ENCODE assay signal across 8 mouse cellular contexts in the genomic region with DNA sequence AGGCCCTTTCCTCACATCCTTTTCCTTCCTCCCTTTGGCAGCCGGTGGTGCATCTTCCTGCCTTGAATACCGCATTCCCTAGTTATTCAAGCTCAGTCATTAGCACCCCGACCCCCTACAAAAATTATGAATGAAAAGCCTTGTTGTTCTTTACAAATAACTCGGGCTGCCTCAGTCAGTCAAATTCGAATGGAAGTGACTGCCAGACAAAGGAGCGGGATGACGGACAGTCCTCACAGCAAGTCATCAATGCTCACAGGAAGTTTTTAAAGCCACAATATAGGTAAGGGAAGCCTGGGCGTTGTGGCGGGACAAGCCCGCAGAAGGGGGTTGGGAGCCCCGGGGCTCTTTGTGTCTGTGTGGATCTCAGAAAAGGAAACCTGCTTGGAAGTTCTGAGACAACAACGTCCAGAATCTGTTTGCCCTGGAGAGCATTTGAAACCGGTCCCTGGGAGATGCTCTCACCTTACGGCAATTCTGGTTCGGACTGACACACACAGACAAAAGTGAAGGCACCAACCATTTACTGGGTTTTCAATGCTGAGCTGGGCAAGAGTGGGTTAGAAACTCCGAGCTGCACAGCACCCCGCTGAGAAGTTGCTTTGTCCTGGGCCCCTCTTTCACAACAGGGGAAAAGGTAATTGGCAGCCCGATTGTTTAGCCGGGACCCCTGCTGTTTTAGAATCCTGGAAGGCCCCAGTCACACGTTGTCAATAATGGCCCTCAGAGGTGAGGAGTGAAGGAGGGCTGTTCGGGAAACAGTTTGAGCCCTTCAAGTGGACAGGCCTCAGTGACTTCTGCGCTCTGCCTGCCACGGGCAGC. TPM values are rescaled to one million over a fixed set of nuclear protein-coding genes. Genes with fewer than 3 reads are reported as not detected.
A peak's percentile ranks its signal among the peaks of the same experiment; 100 is the strongest.
DNase-seq lines count a peak whose midpoint lies in the region; ATAC-seq lines count a peak whose summit lies in the region.

No protein-coding gene starts in this region.

- no peaks in the 10 kb centered on the region for H3K36me3 ChIP-seq in lung, embryonic 16.5 days (ENCODE audit: control insufficient read depth, insufficient read depth, low read length)
- H3K36me3 ChIP-seq in limb, embryonic 10.5 days, result no peaks in the 10 kb centered on the region
- no peaks in the 10 kb centered on the region for H3K36me3 ChIP-seq in neural tube, embryonic 15.5 days

- peak overlapping the region; percentile 50 for H3K9ac ChIP-seq in lung, embryonic 16.5 days (ENCODE audit: low read length)
- H3K9ac ChIP-seq in neural tube, embryonic 15.5 days (replicated peaks), result no peak overlapping the region

- peaks cover 23% of the 10 kb centered on the region for H3K4me1 ChIP-seq in lung, embryonic 16.5 days (replicated peaks; ENCODE audit: control insufficient read depth, insufficient read depth, low read length)
- H3K4me1 ChIP-seq in limb, embryonic 10.5 days, result peaks cover 39% of the 10 kb centered on the region
- peaks cover 18% of the 10 kb centered on the region for H3K4me1 ChIP-seq in neural tube, embryonic 15.5 days

- no peaks in the 10 kb centered on the region for H3K9me3 ChIP-seq in lung, embryonic 16.5 days (ENCODE audit: control insufficient read depth, low read length)
- no peaks in the 10 kb centered on the region for H3K9me3 ChIP-seq in limb, embryonic 10.5 days (replicated peaks)
- no peaks in the 10 kb centered on the region for H3K9me3 ChIP-seq in neural tube, embryonic 15.5 days (replicated peaks)

- ATAC-seq in lung, embryonic 16.5 days (ENCODE audit: low read depth), result peak; percentile 87
- peak; percentile 18; the same call in 1 of the 2 replicates for ATAC-seq in granulocyte monocyte progenitor cell, adult 5-6 weeks (replicated peaks; ENCODE audit: poor library complexity, severe bottlenecking)
- no peak for ATAC-seq in neural tube, embryonic 15.5 days (ENCODE audit: low FRiP score)

- H3K4me2 ChIP-seq in lung, embryonic 16.5 days (ENCODE audit: low read depth, low read length), result peak overlapping the region; percentile 42
- peak overlapping the region; percentile 42 for H3K4me2 ChIP-seq in neural tube, embryonic 15.5 days

- DNase-seq in lung, postnatal 14 days, result no peak
- peak; percentile 84 for DNase-seq in limb, embryonic 10.5 days (ENCODE audit: low spot score)
- no peak for DNase-seq in layer of hippocampus, adult 9-10 months (ENCODE audit: low spot score)
- no peak for DNase-seq in urinary bladder, postnatal 36 days (ENCODE audit: low spot score in 2 of 2)
- no peak for DNase-seq in ovary, postnatal 36 days (ENCODE audit: low spot score)

- H3K4me3 ChIP-seq in lung, embryonic 16.5 days (ENCODE audit: low read length), result peak overlapping the region; percentile 9; the same call in 1 of the 2 replicates
- H3K4me3 ChIP-seq in limb, embryonic 10.5 days, result peak overlapping the region; percentile 30
- H3K4me3 ChIP-seq in neural tube, embryonic 15.5 days (replicated peaks), result peak overlapping the region; percentile 2; the same call in 1 of the 2 replicates

- WGBS in lung, embryonic 16.5 days, result 17% methylated on average over 23 of the region's 23 CpGs
- WGBS in limb, embryonic 10.5 days, result 3% methylated on average over 23 of the region's 23 CpGs
- 4% methylated on average over 23 of the region's 23 CpGs for WGBS in neural tube, embryonic 15.5 days

- peak overlapping the region; percentile 57 for H3K27ac ChIP-seq in lung, embryonic 16.5 days (ENCODE audit: low read length)
- peak overlapping the region; percentile 86 for H3K27ac ChIP-seq in limb, embryonic 10.5 days
- H3K27ac ChIP-seq in neural tube, embryonic 15.5 days (replicated peaks), result no peak overlapping the region

- no peaks in the 10 kb centered on the region for H3K27me3 ChIP-seq in lung, embryonic 16.5 days (ENCODE audit: control insufficient read depth, insufficient read depth, low read depth, low read length)
- H3K27me3 ChIP-seq in limb, embryonic 10.5 days (ENCODE audit: low read depth, poor library complexity, severe bottlenecking), result no peaks in the 10 kb centered on the region
- 0 out of 2 replicates have a peak, but pooled peaks cover 5% of the 10 kb centered on the region for H3K27me3 ChIP-seq in neural tube, embryonic 15.5 days (replicated peaks)

RNA-seq across cellular contexts. Expression of gene Spry2, which starts 24.0 kb away (rescaled TPM):
- 52.1 and 61.7 TPM in 2 replicates for polyA plus RNA-seq in lung, embryonic 16.5 days (2015; fragmentation: Nextera tagmentation; extraction: Ambion mirVana)
- total RNA-seq in granulocyte monocyte progenitor cell, adult 5-6 weeks (2014; fragmentation: Nextera tagmentation), result 7.9 and 9.1 TPM in 2 replicates
- 6.8 and 9.3 TPM in 2 replicates for total RNA-seq in granulocyte monocyte progenitor cell, adult 5-6 weeks (2017)
- 36.2 and 43.4 TPM in 2 replicates for polyA plus RNA-seq in limb, embryonic 10.5 days (2016; fragmentation: Nextera tagmentation; extraction: Ambion mirVana)
- 34.5 and 38.6 TPM in 2 replicates for polyA plus RNA-seq in neural tube, embryonic 15.5 days (2015; fragmentation: Nextera tagmentation; extraction: Ambion mirVana)
